Mouse (Mus musculus): ENCODE data around the gene Rad17. TPM values are rescaled to one million over a fixed set of nuclear protein-coding genes. Genes with fewer than 3 reads are reported as not detected.

Rad17 gene
- total RNA-seq (2021): 10 to 100 TPM; 13.5 to 15.6 TPM
- long read RNA-seq, experiment 1, transcript Rad17-202 (17 exons, 2,392 nt): major isoform, 7 of 13 reads
- long read RNA-seq, experiment 1, partial matches to known transcripts: 4 of 13 reads
- long read RNA-seq, experiment 1, other reads (novel, unspliced or antisense): 1 of 13 reads
- long read RNA-seq, experiment 2, transcript Rad17-202 (17 exons, 2,392 nt): major isoform, 10 of 16 reads
- long read RNA-seq, experiment 2, partial matches to known transcripts: 2 of 16 reads
- long read RNA-seq, experiment 2, other reads (novel, unspliced or antisense): 2 of 16 reads

DNA sequence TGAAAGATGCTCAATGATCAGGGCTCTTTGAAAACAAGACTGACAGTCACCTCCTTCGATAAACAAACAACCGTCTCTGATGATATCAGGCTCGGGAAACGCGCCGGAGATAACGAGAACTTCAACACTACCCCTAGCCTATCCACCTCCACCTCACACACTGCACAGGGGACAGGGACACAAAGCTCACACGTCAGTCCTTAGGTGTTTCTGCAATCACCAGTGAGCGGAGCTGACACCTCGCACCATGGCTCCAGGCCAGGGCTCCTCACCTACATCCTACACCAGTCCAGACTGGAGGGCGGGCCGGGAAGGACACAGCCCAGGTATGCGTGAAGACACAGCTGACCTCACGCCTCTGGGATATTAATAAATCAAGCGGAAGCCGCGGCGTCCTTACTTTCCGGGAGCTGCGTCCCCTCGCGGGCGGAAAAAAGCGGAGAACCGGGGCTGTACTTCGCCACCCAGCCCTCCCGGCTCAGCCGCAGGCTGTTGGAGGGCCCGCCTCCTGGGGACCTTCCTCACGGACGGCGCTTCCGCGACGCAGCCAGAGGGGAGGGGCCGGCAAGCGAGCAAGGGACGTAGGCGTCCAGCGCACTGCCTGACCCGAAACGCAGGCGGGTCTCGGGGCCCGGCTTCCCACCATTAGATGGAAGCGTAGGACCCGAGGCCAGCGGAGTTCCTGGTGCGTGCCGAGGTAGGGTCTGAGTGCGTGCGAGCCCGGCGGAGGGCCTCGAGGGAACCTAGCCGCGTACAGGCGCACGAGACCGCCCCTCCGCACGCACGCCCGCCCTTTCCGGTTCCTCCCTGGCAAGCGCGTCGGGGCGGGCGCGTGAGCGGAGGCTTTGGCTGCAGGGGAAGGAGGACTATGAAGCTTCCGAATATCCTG is at the start of gene Rad17, which contains the start of gene Ak6:
Rad17 (minus strand) TSS at position 502 of the 889 bp plus-strand sequence.
Ak6 (plus strand) TSS at position 430 of the 889 bp plus-strand sequence.
- Histone ChIP-seq H3K4me3 (peak within 1 kb of the TSS; percentile 75), H3K27ac (peak within 1 kb of the TSS; percentile 100)
- DNase-seq (ENCODE audit: low spot score in 2 of 2): peak; percentile 93 to 97

DNA sequence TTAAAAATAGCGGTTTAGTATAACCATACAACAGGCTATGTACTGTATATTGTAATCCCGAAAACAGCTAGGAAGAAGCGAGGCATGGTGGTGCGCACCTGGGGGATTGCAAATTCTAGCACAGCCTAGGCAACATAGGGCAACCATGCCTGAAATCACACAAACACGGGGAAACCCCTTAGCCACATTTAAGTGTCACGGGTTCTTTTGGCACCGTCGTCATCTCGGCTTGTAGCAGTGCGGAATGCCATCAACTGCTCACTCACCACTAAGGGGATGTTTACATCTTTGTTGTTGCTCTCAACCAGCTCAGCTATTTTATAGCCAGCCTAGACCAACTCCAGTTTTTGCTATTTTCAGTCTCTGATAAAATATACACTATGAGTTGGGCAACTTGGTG is 48.0 kb upstream of the Rad17 start:
- no peak for DNase-seq (ENCODE audit: low spot score in 2 of 2)
- TF ChIP-seq CTCF (conservative IDR thresholded peaks at IDR 0.05): no peak
- H3K27ac ChIP-seq: no peak overlapping the region

More for the DNA sequence above, at the start of gene Rad17, which contains the start of gene Ak6:
- TF ChIP-seq CTCF (conservative IDR thresholded peaks at IDR 0.05): peak; percentile 49

DNA sequence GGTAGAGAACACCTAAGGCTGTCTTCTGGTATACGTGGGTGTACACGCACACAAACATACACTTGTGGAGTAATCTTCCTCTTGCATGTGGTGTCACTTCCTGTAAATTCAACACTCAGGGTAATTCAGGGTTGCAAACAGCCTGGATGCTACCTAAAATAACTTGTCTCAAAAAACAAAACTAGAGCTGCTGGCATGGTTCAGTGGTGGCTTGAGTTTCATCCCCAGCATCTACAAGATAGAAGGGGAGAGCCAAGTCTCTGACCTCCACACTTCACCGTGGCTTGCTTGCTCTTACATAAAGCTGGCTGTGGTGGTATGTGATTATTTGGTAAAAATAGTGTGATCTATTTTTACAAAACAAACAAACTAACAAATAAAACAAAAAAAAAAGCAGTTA is 46.7 kb upstream of the Rad17 start:
- Histone ChIP-seq H3K4me3 (no peak overlapping the region), H3K27ac (no peak overlapping the region)
- no peak for DNase-seq (ENCODE audit: low spot score in 2 of 2)
- TF ChIP-seq CTCF (conservative IDR thresholded peaks at IDR 0.05): no peak

More for the DNA sequence above, 48.0 kb upstream of the Rad17 start:
- H3K4me3 ChIP-seq: no peak overlapping the region

DNA sequence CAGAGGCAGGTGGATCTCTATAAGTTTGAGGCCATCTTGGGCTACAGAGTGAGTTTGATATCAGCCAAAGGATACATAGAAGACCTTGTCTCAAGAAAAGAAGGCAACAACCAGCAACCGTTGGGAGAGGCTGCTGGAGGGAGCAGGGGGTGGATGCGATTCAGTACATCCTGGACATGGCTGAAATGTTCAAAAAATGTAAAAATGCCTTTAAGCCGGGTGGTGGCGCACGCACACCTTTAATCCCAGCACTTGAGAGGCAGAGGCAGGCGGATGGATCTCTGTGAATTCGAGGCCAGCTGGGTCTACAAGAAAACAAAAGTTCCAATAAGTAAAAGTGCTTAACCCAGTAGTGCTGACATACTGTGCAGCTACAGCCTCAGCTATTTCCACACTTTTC is 36.7 kb upstream of the Rad17 start:
- no peak overlapping the region for H3K27ac ChIP-seq
- H3K4me3 ChIP-seq: no peak overlapping the region
- no peak for DNase-seq (ENCODE audit: low spot score in 2 of 2)
- TF ChIP-seq CTCF (conservative IDR thresholded peaks at IDR 0.05): no peak

DNA sequence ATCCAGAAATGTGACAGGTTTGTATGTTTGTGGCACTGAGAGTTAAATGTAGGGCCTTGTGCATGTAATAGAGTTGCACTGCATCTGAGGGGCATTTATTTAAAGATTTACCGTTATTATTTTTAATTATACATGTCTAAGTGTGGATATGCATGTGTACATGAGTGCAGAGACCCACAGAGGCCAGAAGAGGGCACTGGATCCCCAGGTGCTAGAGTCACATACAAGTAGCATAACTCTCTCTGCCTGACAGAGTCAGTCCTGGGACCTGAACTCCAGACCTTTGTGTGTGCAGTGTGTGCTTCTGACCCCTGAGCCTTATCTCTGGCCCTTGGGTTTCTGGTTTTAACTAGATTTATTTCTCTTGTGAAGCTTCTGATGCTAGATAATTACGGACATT is 33.5 kb upstream of the Rad17 start:
- TF ChIP-seq CTCF (conservative IDR thresholded peaks at IDR 0.05): peak; percentile 43
- Histone ChIP-seq H3K27ac (no peak overlapping the region), H3K4me3 (no peak overlapping the region)
- DNase-seq (ENCODE audit: low spot score in 2 of 2): no peak

GRCm38 (mm10) chr13:100682837-100683236 is 32.0 kb upstream of the Rad17 start:
- DNase-seq (ENCODE audit: low spot score in 2 of 2): no peak
- TF ChIP-seq CTCF (conservative IDR thresholded peaks at IDR 0.05): no peak
- Histone ChIP-seq H3K27ac (no peak overlapping the region), H3K4me3 (no peak overlapping the region)

DNA sequence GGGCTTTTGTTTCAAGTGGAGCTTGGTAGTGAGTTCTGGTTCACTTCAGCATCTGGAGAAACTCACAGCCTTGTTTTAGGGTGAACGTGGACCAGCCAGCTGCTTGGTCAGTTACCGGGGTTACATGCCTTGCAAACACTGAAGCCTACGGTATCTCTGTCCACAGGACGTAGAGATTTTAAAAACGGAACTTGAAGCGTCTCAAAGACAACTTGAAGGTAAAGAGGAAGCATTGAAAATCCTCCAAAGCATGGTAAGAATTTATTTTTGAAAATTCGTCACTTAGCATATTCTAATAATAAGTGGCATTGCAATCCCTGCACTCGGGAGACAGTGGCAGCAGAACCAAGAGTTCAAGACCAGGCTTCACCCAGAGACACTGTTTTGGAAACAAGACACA is 30.8 kb upstream of the Rad17 start:
- no peak for TF ChIP-seq CTCF (conservative IDR thresholded peaks at IDR 0.05)
- H3K27ac ChIP-seq: no peak overlapping the region
- H3K4me3 ChIP-seq: no peak overlapping the region
- no peak for DNase-seq (ENCODE audit: low spot score in 2 of 2)

- Histone ChIP-seq H3K27ac (no peak overlapping the region), H3K4me3 (no peak overlapping the region)
- TF ChIP-seq CTCF (conservative IDR thresholded peaks at IDR 0.05): no peak
- DNase-seq (ENCODE audit: low spot score in 2 of 2): no peak
Measured at GRCm38 (mm10) chr13:100675936-100676635, 25.2 kb upstream of the Rad17 start.

- no peak for DNase-seq (ENCODE audit: low spot score in 2 of 2)
- H3K4me3 ChIP-seq: peak overlapping the region; percentile 55
- no peak for TF ChIP-seq CTCF (conservative IDR thresholded peaks at IDR 0.05)
- H3K27ac ChIP-seq: no peak overlapping the region
Measured at GRCm38 (mm10) chr13:100670181-100670741, 19.4 kb upstream of the Rad17 start.

DNA sequence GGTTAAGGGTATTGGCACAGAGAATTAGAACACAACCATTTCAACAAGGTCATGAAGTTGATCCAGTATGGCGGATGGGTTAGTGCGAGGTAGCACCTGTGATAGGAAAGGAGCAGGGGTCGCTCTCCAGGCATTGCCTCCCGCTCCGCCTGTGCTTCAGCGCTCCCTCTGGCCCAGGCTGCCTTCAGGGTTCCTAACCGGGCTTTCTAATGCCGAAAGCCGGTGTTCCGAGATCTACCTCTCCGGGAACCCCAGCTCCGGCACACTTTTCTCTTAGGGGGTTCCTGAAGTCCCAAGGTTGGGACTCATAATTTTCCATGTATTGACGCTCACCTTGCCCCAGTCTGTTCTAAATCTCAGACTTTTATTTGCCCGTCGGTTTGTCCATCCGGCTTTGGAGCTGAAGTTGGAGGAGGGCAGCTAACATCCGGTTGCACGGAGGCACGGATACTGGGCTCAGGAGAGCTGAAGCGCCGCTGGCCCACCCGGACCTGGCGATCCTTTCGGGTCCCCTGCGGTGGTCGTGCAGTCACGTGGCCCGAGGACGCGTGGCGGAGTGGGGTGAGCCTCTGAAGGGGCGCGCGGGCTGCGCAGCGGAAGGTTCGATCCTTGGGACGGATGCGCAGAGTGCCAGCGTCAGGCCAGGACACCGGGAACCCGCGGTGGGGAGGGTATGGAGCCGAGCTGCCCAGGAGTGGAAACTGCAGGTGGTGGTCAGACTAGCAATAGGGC is 18.6 kb upstream of the Rad17 start, which contains the start of gene Ccdc125:
Ccdc125 (plus strand) TSS at position 427 of the 732 bp plus-strand sequence.
- H3K4me3 ChIP-seq: peak within 1 kb of the TSS; percentile 55
- H3K27ac ChIP-seq: no peak within 1 kb of the TSS
- DNase-seq (ENCODE audit: low spot score in 2 of 2): no peak
- no peak for TF ChIP-seq CTCF (conservative IDR thresholded peaks at IDR 0.05)

GRCm38 (mm10) chr13:100659864-100660456 is 9.1 kb upstream of the Rad17 start:
- Histone ChIP-seq H3K4me3 (no peak overlapping the region), H3K27ac (no peak overlapping the region)
- peak; percentile 91 for TF ChIP-seq CTCF (conservative IDR thresholded peaks at IDR 0.05)
- peak; percentile 25 to 64 for DNase-seq (ENCODE audit: low spot score in 2 of 2)

All from layer of hippocampus, adult 2 months (tissue).